Mouse (Mus musculus) stomach, postnatal 0 days (tissue): ENCODE measurements around the gene Rims3. TPM values are rescaled to one million over a fixed set of nuclear protein-coding genes. Genes with fewer than 3 reads are reported as not detected.

ENCODE experiments used
- ATAC-seq: fragments of 200-750 bp; cut with Nextera tagmentation; 2 replicates; pipeline ENCODE4 v1.8.0; 2017; ENCODE audit not compliant: low FRiP score, low TSS enrichment
- DNase-seq: peaks from one replicate; pipeline ENCODE4 v3.0.0-alpha.2; 2016; ENCODE audit warnings: low spot score
- H3K27ac ChIP-seq: fragments of 300-500 bp; sonication (generic); replicated peaks from 2 replicates; pipeline ENCODE4 v1.5.1; 2014; ENCODE audit warnings: mild to moderate bottlenecking, control low read depth
- H3K27me3 ChIP-seq: fragments of 300-500 bp; sonication (generic); 2 replicates; pipeline ENCODE4 v1.6.1; 2014; ENCODE audit warnings: low read length; ENCODE audit not compliant: control insufficient read depth, insufficient read depth
- H3K36me3 ChIP-seq: fragments of 300-500 bp; sonication (generic); 2 replicates; pipeline ENCODE4 v1.6.1; 2014; ENCODE audit warnings: low read length, mixed read lengths; ENCODE audit not compliant: control insufficient read depth, insufficient read depth
- H3K4me1 ChIP-seq: fragments of 300-500 bp; sonication (generic); replicated peaks from 2 replicates; pipeline ENCODE4 v1.6.1; 2014; ENCODE audit warnings: antibody characterized with exemption; ENCODE audit not compliant: control insufficient read depth, insufficient read depth
- H3K4me2 ChIP-seq: fragments of 300-500 bp; sonication (generic); replicated peaks from 2 replicates; pipeline ENCODE4 v1.6.1; 2014; ENCODE audit warnings: low read depth, mild to moderate bottlenecking, control low read depth, moderate library complexity
- H3K4me3 ChIP-seq: fragments of 300-500 bp; sonication (generic); 2 replicates; pipeline ENCODE4 v1.5.1; 2014; ENCODE audit warnings: low read depth, low read length, control low read depth
- H3K9ac ChIP-seq: fragments of 300-500 bp; sonication (generic); 2 replicates; pipeline ENCODE4 v1.6.1; 2014; ENCODE audit warnings: mild to moderate bottlenecking, low read length, control low read depth, mixed read lengths
- H3K9me3 ChIP-seq: fragments of 300-500 bp; sonication (generic); 2 replicates; pipeline ENCODE4 v1.6.1; 2016; ENCODE audit warnings: low read length; ENCODE audit not compliant: control insufficient read depth
- CTCF ChIP-seq: IDR thresholded peaks from 2 replicates; pipeline ENCODE4 v1.5.1; 2016; ENCODE audit warnings: antibody characterized with exemption, low read depth, mild to moderate bottlenecking, moderate library complexity
- EP300 ChIP-seq: optimal IDR thresholded peaks from 2 replicates; pipeline ENCODE3; 2016; ENCODE audit warnings: antibody characterized with exemption
- WGBS: fragments of 180-500 bp; shearing (Covaris S2); extraction: QIAGEN DNeasy Blood & Tissue Kit; methylation state at CpG from one replicate; pipeline ENCODE4 v1.1.7; 2014; 5-methylcytosine and 5-hydroxymethylcytosine counted together
- polyA plus RNA-seq: library from polyadenylated mRNA; unstranded; fragments of >200 nt; fragmentation: Nextera tagmentation; extraction: Ambion mirVana; gene quantifications from 2 replicates; pipeline ENCODE4 v1.2.1, GENCODE M21; 2015

The Rims3 gene
- polyA plus RNA-seq, 1 experiment from 2014 or later: 0.70 TPM

DNA sequence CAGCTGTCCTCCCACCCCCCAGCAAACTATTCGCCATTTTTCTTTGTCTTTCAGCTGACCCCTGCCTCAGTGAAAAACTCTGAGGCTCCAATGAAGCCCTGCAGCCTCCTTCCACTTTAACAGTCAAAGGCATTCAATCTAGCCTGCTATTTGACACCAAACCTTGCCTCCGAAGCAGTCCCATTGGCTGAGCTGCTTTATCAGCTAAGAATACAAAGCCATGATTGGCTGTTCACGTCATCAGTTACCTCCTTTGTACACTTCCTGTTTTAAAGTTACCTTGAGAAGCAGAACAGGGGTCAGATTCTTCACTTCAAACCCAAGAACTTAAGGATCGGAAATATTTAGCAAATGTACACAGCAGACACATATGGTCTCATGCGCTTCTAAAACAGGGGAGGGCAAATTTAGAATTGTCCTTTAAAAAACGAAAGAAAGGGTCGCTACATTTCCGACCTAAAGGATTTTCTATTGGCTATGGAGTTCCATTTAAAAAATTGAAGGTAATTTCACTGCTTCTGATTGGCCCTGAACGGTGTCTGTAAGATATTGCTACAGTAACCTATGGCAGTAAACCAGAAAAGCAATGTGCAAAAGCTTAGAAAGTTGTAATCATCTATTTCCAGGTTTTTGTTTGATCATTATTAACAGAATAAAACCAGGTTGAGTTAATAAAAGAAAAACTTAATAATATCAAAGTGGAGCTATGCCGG is 38.8 kb upstream of the Rims3 start:
- DNase-seq (peak; percentile 77), ATAC-seq (peak; percentile 96)
- no peaks in the 10 kb centered on the region for H3K36me3 ChIP-seq
- 6% methylated on average over 10 of the region's 10 CpGs for WGBS
- no peaks in the 10 kb centered on the region for H3K27me3 ChIP-seq
- H3K27ac ChIP-seq: peak overlapping the region; percentile 70
- H3K4me1 ChIP-seq: peaks cover 3% of the 10 kb centered on the region
- H3K9ac ChIP-seq: peak overlapping the region; percentile 60
- TF ChIP-seq CTCF: no peak
- TF ChIP-seq EP300: no peak
- peak overlapping the region; percentile 40 for H3K4me3 ChIP-seq
- no peaks in the 10 kb centered on the region for H3K9me3 ChIP-seq
- peak overlapping the region; percentile 58 for H3K4me2 ChIP-seq

GRCm38 (mm10) chr4:120817002-120817774 is 37.4 kb upstream of the Rims3 start:
- H3K9me3 ChIP-seq: no peaks in the 10 kb centered on the region
- H3K9ac ChIP-seq: 0 out of 2 replicates have a peak overlapping the region, but pooled peaks have one; percentile 23
- no peak overlapping the region for H3K4me2 ChIP-seq
- TF ChIP-seq EP300: no peak
- WGBS: 8% methylated on average over 3 of the region's 3 CpGs
- no peak for DNase-seq
- no peaks in the 10 kb centered on the region for H3K27me3 ChIP-seq
- H3K4me1 ChIP-seq: peaks cover 3% of the 10 kb centered on the region
- H3K4me3 ChIP-seq: no peak overlapping the region
- peak overlapping the region; percentile 58 for H3K27ac ChIP-seq
- ATAC-seq: no peak
- no peaks in the 10 kb centered on the region for H3K36me3 ChIP-seq

GRCm38 (mm10) chr4:120817951-120818350 is 36.7 kb upstream of the Rims3 start:
- ATAC-seq (no peak), DNase-seq (no peak)
- no peak overlapping the region for H3K4me3 ChIP-seq
- H3K27ac ChIP-seq: no peak overlapping the region
- H3K36me3 ChIP-seq: no peaks in the 10 kb centered on the region
- H3K27me3 ChIP-seq: no peaks in the 10 kb centered on the region
- H3K4me2 ChIP-seq: no peak overlapping the region
- peaks cover 3% of the 10 kb centered on the region for H3K4me1 ChIP-seq
- 46% methylated on average over 2 of the region's 2 CpGs for WGBS
- H3K9ac ChIP-seq: no peak overlapping the region
- H3K9me3 ChIP-seq: no peaks in the 10 kb centered on the region
- TF ChIP-seq CTCF (no peak), EP300 (no peak)

DNA sequence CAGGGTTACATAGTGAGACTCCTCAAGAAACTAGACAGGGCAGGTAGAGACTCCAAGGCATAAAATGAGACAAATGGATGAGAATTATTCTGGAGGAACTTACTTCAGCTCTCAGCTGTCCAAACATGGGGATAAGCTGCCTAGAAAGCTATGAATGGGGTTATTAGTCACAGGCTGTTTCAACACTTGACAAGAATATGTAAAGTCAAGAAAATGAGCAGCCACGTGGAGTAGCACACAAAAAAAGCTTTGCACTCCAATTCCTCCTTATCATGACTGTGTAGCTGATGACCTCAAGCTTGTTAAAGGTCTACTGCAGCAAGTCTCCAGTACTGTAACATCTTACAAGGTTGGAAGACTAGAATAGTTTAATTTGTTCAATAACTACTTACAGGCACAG is 35.3 kb upstream of the Rims3 start:
- WGBS: 7% methylated on average over 1 of the region's 1 CpGs
- Histone ChIP-seq H3K4me1 (peaks cover 3% of the 10 kb centered on the region), H3K4me3 (no peak overlapping the region), H3K27me3 (no peaks in the 10 kb centered on the region), H3K27ac (no peak overlapping the region), H3K9ac (no peak overlapping the region), H3K4me2 (no peak overlapping the region), H3K9me3 (no peaks in the 10 kb centered on the region), H3K36me3 (no peaks in the 10 kb centered on the region)
- ATAC-seq: no peak; the same call in 1 of the 2 replicates
- DNase-seq: no peak
- TF ChIP-seq EP300 (no peak), CTCF (no peak)

GRCm38 (mm10) chr4:120819871-120820270 is 34.7 kb upstream of the Rims3 start:
- TF ChIP-seq CTCF (no peak), EP300 (no peak)
- no peaks in the 10 kb centered on the region for H3K27me3 ChIP-seq
- peaks cover 3% of the 10 kb centered on the region for H3K4me1 ChIP-seq
- WGBS: 83% methylated on average over 2 of the region's 2 CpGs
- H3K9ac ChIP-seq: no peak overlapping the region
- DNase-seq: no peak
- H3K27ac ChIP-seq: no peak overlapping the region
- no peak overlapping the region for H3K4me2 ChIP-seq
- H3K4me3 ChIP-seq: no peak overlapping the region
- H3K36me3 ChIP-seq: no peaks in the 10 kb centered on the region
- no peaks in the 10 kb centered on the region for H3K9me3 ChIP-seq
- ATAC-seq: no peak
